Mouse (Mus musculus) left cerebral cortex, adult 8-10 months (tissue): ENCODE measurements at regions not wholly inside any gene's neighbourhood (a gene's known extent, or its start where the extent isn't known, plus 50 kb on each side); places are given as distances from the start of the nearest gene placed in this dataset.

ENCODE experiments used
- DNase-seq, 2 experiments: peaks; one replicate each; pipeline ENCODE4 v3.0.0; 2022; ENCODE audit warnings: low spot score in 2 of 2

- no peak for DNase-seq
Measured at GRCm38 (mm10) chr9:46541001-46541400, 221.2 kb upstream of the 4931429L15Rik start.

DNA sequence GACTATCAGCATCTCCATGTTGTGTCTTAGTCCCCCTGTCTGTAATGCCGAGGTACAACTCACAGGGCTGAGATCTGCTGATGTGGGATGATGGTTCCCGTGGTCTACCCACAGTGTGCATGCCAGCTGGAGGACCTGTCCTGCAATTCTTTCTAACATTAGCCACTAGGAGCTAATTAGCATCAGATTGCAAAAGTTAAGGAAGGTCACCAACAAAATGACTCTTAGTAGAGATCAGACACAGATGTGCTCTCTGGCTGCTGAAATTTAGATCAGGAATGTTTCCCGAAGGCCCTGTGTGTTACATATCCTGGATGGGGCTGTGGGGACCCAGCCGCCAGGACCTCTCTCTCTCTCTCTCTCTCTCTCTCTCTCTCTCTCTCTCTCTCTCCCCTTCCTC is 218.8 kb upstream of the 4931429L15Rik start:
- no peak for DNase-seq

GRCm38 (mm10) chr9:46516401-46517130 is 196.8 kb upstream of the 4931429L15Rik start:
- DNase-seq: no peak

- DNase-seq: no peak
Measured at GRCm38 (mm10) chr9:46512276-46513051, 192.7 kb upstream of the 4931429L15Rik start.

DNA sequence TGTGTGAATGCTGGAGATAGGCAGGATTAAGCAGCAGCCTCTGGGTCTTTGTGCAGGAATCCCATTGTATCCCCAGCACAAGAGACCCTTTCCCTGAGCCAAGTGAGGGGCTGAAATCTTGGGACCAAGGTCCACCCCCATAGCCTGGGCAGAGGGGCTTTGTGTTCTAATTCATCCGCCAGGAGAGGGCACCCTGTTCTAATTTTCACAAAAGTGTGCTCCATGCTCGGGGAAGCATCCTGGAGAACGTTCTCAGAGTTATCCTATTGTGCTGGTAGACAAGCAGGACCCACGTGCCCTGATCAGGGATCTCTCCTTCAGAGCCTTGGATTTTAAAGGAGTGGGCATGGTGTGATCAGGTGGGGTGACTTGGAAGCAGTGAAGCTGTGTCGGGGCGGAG is 191.5 kb upstream of the 4931429L15Rik start:
- DNase-seq: no peak

DNA sequence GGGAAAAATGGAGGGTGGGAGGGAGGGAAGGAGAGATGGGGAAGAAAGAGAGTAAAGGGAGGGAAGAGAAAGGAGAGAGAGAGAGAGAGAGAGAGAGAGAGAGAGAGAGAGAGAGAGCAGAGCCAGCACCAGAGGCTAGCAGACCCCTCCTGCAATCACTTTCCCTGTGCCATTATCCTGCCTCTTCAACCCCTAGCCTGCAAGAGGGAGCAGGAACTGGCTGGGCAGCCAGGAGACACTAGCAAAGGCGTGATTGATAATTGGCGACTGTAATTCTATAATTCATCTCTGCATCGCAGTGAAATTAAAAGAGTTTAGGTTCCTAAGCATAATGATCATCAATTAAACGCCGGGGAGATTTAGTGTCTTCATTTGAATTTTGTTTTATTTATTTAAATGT is 190.1 kb upstream of the 4931429L15Rik start:
- DNase-seq: no peak

- DNase-seq: no peak
Measured at GRCm38 (mm10) chr9:46509458-46509857, 189.7 kb upstream of the 4931429L15Rik start.

DNA sequence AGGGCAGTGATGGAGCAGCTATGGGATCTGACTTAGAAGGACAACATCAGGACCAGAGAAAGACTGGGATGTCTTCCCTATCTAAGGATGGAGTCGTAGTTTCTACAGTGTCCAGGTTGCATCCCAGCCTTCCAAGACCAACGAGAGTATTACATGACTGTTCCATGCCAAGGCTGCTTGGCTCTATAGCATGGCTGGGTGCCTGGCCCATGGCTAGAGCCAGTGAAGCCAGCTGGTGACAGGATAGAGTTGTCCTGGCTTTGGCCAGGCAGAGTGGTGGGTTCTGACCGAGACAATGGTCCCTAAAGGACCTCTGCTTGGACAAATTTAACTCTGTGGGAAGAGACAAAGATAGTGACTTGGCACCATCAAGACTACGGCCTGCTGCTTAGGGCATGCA is 187.2 kb upstream of the 4931429L15Rik start:
- no peak for DNase-seq

- DNase-seq: no peak
Measured at GRCm38 (mm10) chr9:46504536-46504935, 184.8 kb upstream of the 4931429L15Rik start.

GRCm38 (mm10) chr9:46504133-46504416 is 184.3 kb upstream of the 4931429L15Rik start:
- no peak for DNase-seq

- DNase-seq: no peak
Measured at GRCm38 (mm10) chr9:46503321-46504132, 183.7 kb upstream of the 4931429L15Rik start.

DNA sequence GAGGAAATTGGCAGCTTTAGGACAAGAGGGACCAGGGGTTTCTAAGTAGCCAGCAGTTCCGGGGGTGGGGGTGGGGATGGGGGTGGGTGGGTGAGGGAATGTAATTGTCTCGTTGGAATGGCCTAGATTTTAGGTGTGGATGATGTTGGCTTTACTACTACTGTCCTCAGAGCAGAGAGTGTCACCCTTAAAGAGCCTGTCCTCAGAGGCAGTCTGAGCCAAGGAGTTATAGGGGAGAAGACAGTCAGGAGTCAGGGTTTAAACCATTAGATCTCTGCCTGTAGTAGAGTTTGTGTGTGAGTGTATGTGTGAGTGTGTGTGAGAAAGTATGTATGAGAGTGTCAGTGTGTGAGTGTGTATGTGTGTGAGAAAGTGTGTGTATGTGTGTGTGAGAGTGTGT is 179.6 kb upstream of the 4931429L15Rik start:
- DNase-seq: no peak

GRCm38 (mm10) chr9:46498861-46499260 is 179.1 kb upstream of the 4931429L15Rik start:
- no peak for DNase-seq

DNA sequence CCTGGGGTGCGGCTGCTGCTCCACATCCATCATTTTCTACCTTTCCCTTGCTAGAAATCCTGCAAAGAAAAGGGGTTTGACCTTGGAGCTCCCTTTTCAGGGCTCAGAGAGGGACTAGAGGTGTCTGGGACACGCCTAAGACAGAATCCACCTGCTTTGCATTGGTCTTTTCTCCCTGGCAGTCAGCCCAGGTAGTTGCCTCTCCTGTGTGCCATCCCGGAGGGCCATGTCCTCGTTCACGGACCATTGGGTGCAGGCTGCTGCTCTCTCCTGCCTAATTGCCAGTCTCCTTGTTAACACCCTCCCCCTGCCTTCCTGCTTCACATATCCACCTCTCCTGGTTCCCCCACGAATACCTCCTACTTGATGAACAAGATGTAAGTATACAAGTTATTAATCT is 175.5 kb upstream of the 4931429L15Rik start:
- DNase-seq: no peak

- DNase-seq: no peak
Measured at GRCm38 (mm10) chr9:46482859-46483443, 163.2 kb upstream of the 4931429L15Rik start.

GRCm38 (mm10) chr9:46482034-46482858 is 162.5 kb upstream of the 4931429L15Rik start:
- DNase-seq: no peak

- DNase-seq: no peak
Measured at GRCm38 (mm10) chr9:46481491-46481890, 161.7 kb upstream of the 4931429L15Rik start.

GRCm38 (mm10) chr9:46480080-46480690 is 160.4 kb upstream of the 4931429L15Rik start:
- no peak for DNase-seq

DNA sequence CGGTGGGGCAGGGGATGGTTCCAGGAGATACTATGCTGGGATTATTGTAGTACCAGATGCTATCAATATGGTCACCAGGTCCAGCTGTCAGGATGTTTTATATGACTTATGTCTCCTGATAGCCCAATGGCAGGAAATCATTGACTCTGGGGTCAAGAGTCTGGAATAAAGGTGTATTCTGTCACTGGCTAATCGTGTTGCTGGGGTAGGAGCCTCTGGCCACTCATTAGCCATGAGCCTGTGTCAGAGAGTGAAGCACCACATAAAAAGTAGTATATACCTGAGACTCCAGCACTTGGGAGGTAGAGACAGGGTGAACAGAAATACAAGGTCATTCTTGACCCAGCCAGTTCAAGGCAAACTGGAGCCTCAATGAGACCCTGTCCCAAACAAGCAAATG is 158.8 kb upstream of the 4931429L15Rik start:
- DNase-seq: no peak

GRCm38 (mm10) chr9:46476516-46476915 is 156.7 kb upstream of the 4931429L15Rik start:
- DNase-seq: no peak

- no peak for DNase-seq
Measured at GRCm38 (mm10) chr9:46473681-46474080, 153.9 kb upstream of the 4931429L15Rik start.
